Mouse (Mus musculus): Measurements from ENCODE around the gene Akp3. TPM values are rescaled to one million over a fixed set of nuclear protein-coding genes. Genes with fewer than 3 reads are reported as not detected.
A peak's percentile ranks its signal among the peaks of the same experiment; 100 is the strongest.

Akp3 gene
- not detected in 2 replicates for polyA plus RNA-seq (2014; fragmentation: Nextera tagmentation; extraction: Ambion mirVana)

DNA sequence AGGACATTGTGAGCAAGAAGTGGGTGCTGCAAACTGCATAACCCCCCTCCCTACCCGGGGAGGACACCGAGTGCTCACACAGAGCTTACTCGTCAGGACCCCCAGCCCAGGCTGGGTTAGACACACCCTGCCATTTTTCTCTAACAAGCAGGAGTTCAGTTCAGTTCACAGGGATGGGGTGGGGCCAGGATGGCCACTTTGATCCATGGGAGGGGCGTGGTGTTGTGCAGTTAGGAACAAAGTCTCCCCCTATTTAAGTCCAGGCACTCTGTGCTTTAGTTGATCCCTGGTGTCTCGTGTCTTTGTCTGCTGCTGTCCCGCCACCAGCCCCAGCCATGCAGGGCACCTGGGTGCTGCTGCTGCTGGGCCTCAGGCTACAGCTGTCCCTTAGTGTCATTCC lies at the start of gene Akp3:
Akp3 (plus strand) TSS at position 301 of the 400 bp plus-strand sequence.
- no peak for ATAC-seq
- 70% methylated on average over 6 of the region's 6 CpGs for WGBS

DNA sequence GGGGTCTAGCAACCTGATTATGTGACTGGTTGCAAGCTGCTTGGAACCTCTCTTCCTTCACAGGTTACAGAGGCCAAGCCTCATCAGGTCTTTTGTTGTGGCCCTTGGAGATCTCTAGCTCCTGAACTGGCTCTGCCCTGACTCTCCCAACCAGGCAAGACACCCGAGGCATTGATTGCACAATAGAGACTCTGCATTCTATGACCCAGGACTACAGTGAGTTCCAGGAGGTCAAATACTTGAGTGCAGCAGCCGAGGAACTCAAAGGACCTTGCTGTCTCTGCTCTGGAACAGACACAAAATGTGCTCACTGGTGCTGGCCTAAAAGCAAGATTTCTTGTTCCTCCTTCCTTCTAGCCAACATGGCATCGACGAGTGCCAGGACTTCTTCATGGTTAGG lies 38.6 kb upstream of the Akp3 start:
- no peaks in the 10 kb centered on the region for H3K27me3 ChIP-seq (replicated peaks; ENCODE audit: control insufficient read depth, insufficient read depth, low read length)
- H3K4me3 ChIP-seq (ENCODE audit: low read depth, low read length) = no peak overlapping the region
- ATAC-seq (no peak), DNase-seq (ENCODE audit: low spot score) (no peak)
- H3K27ac ChIP-seq (ENCODE audit: low read depth, low read length) = no peak overlapping the region
- 77% methylated on average over 4 of the region's 4 CpGs for WGBS
- no peak overlapping the region for H3K9ac ChIP-seq (ENCODE audit: low read length)
- no peak overlapping the region for H3K4me2 ChIP-seq (ENCODE audit: low read length)
- no peaks in the 10 kb centered on the region for H3K36me3 ChIP-seq (ENCODE audit: control insufficient read depth, insufficient read depth, low read length)
- no peaks in the 10 kb centered on the region for H3K4me1 ChIP-seq (ENCODE audit: control insufficient read depth, insufficient read depth, low read length)
- H3K9me3 ChIP-seq (replicated peaks; ENCODE audit: control insufficient read depth, low read length) = no peaks in the 10 kb centered on the region

More for the DNA sequence above, at the start of gene Akp3:
- no peak within 1 kb of the TSS for H3K27ac ChIP-seq (ENCODE audit: low read depth, low read length)
- H3K4me1 ChIP-seq (ENCODE audit: control insufficient read depth, insufficient read depth, low read length) = no peaks in the 10 kb centered on the region
- H3K27me3 ChIP-seq (replicated peaks; ENCODE audit: control insufficient read depth, insufficient read depth, low read length) = peaks cover 19% of the 10 kb centered on the region
- H3K4me3 ChIP-seq (ENCODE audit: low read depth, low read length) = no peak within 1 kb of the TSS
- H3K9ac ChIP-seq (ENCODE audit: low read length) = no peak within 1 kb of the TSS
- no peaks in the 10 kb centered on the region for H3K9me3 ChIP-seq (replicated peaks; ENCODE audit: control insufficient read depth, low read length)
- DNase-seq (ENCODE audit: low spot score) = no peak
- no peak within 1 kb of the TSS for H3K4me2 ChIP-seq (ENCODE audit: low read length)
- no peaks in the 10 kb centered on the region for H3K36me3 ChIP-seq (ENCODE audit: control insufficient read depth, insufficient read depth, low read length)

DNA sequence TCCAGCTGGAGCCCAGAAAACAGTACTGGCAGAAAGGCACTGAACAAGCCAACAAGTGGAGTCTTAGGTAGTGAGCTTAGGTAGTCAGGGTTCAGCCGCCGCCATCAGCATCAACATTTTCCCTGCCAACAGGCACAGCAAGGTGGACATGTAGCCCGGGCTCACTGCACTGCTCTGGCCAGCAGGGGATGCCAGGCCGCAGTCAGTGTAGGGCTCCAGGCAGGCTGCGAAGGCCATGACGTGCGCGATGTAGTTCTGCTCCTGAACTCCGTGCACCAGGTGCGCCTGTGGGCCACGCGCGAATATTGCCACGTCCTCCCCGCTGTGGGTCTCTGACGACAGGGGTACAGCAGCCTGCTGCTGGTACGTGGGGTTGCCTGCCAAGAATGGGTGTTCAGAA lies 37.8 kb upstream of the Akp3 start:
- ATAC-seq = no peak
- Histone ChIP-seq H3K9me3 (replicated peaks; ENCODE audit: control insufficient read depth, low read length) (no peaks in the 10 kb centered on the region), H3K36me3 (ENCODE audit: control insufficient read depth, insufficient read depth, low read length) (no peaks in the 10 kb centered on the region), H3K4me1 (ENCODE audit: control insufficient read depth, insufficient read depth, low read length) (no peaks in the 10 kb centered on the region), H3K4me3 (ENCODE audit: low read depth, low read length) (no peak overlapping the region), H3K9ac (ENCODE audit: low read length) (no peak overlapping the region), H3K4me2 (ENCODE audit: low read length) (no peak overlapping the region), H3K27me3 (replicated peaks; ENCODE audit: control insufficient read depth, insufficient read depth, low read length) (no peaks in the 10 kb centered on the region), H3K27ac (ENCODE audit: low read depth, low read length) (no peak overlapping the region)
- WGBS = 78% methylated on average over 17 of the region's 17 CpGs
- no peak for DNase-seq (ENCODE audit: low spot score)

DNA sequence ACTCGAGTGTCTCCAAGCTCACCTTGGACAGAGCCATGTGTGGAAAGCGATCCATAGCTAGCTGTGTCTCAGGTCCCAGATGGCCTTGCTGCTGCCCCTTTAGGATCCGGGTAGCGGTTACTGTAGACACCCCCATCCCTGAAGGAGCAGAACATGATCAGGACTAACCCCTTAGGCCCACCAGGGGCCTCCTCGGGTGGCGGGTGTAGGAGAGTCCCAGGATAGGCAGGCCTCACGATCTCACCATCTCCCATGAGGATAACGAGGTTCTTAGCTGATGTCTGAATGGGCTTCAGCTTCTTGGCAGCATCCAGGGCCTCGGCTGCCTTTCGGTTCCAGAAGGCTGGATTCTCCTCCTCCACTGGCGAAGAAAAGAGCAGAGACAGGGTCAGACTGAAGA lies 35.5 kb upstream of the Akp3 start:
- Histone ChIP-seq H3K9me3 (replicated peaks; ENCODE audit: control insufficient read depth, low read length) (no peaks in the 10 kb centered on the region), H3K36me3 (ENCODE audit: control insufficient read depth, insufficient read depth, low read length) (no peaks in the 10 kb centered on the region), H3K27ac (ENCODE audit: low read depth, low read length) (no peak overlapping the region), H3K4me1 (ENCODE audit: control insufficient read depth, insufficient read depth, low read length) (no peaks in the 10 kb centered on the region), H3K27me3 (replicated peaks; ENCODE audit: control insufficient read depth, insufficient read depth, low read length) (no peaks in the 10 kb centered on the region), H3K4me2 (ENCODE audit: low read length) (no peak overlapping the region), H3K4me3 (ENCODE audit: low read depth, low read length) (no peak overlapping the region), H3K9ac (ENCODE audit: low read length) (no peak overlapping the region)
- no peak for DNase-seq (ENCODE audit: low spot score)
- no peak for ATAC-seq
- 77% methylated on average over 11 of the region's 11 CpGs for WGBS

DNA sequence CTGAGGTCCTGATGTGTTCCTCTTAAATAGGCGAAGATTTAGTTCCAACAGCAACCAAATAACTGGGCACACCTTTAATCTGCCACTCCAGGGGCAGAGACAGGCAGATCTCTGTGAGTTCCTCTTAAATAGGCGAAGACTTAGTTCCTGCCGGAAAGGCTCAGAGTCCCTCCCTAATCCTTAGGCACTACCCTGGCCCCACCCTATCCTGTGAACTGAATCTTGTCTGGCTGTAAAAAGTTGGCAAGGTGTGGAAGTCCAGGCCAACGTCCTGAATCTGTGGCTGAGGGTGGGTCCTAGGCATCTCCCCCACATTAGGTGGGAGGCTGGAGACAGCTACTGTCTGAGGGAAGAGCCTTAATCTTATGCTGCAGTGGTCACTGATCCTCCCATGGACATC lies 34.9 kb upstream of the Akp3 start, which contains the start of gene Alppl2:
Alppl2 (minus strand) TSS at position 101 of the 400 bp plus-strand sequence.
- 89% methylated on average over 4 of the region's 4 CpGs for WGBS
- Histone ChIP-seq H3K9ac (ENCODE audit: low read length) (no peak within 1 kb of the TSS), H3K27ac (ENCODE audit: low read depth, low read length) (no peak within 1 kb of the TSS), H3K4me2 (ENCODE audit: low read length) (no peak within 1 kb of the TSS), H3K4me3 (ENCODE audit: low read depth, low read length) (no peak within 1 kb of the TSS), H3K4me1 (ENCODE audit: control insufficient read depth, insufficient read depth, low read length) (no peaks in the 10 kb centered on the region), H3K27me3 (replicated peaks; ENCODE audit: control insufficient read depth, insufficient read depth, low read length) (no peaks in the 10 kb centered on the region), H3K36me3 (ENCODE audit: control insufficient read depth, insufficient read depth, low read length) (no peaks in the 10 kb centered on the region), H3K9me3 (replicated peaks; ENCODE audit: control insufficient read depth, low read length) (no peaks in the 10 kb centered on the region)
- ATAC-seq (no peak), DNase-seq (ENCODE audit: low spot score) (no peak)

DNA sequence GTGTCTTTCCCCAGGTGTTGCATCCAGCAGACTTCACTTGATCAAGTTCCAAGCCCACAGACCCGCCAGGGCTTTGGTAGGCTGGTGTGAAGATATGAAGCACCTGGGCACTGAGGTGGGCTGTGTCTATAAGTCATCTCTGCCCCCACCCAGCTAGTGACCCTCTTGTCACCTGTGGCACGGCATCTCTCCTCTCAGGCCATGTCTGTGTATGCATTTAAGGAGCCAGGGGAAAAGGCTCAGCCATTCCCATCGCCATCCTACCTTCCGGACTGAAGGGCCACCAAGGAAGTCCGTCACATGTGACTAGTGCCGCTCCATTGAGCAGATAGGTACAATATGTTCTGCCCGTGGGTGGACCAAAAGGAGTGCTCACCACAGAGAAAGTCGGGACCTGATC lies 29.1 kb upstream of the Akp3 start:
- Histone ChIP-seq H3K9ac (ENCODE audit: low read length) (no peak overlapping the region), H3K36me3 (ENCODE audit: control insufficient read depth, insufficient read depth, low read length) (no peaks in the 10 kb centered on the region), H3K4me3 (ENCODE audit: low read depth, low read length) (no peak overlapping the region), H3K4me2 (ENCODE audit: low read length) (no peak overlapping the region), H3K4me1 (ENCODE audit: control insufficient read depth, insufficient read depth, low read length) (no peaks in the 10 kb centered on the region), H3K27ac (ENCODE audit: low read depth, low read length) (no peak overlapping the region), H3K9me3 (replicated peaks; ENCODE audit: control insufficient read depth, low read length) (no peaks in the 10 kb centered on the region), H3K27me3 (replicated peaks; ENCODE audit: control insufficient read depth, insufficient read depth, low read length) (no peaks in the 10 kb centered on the region)
- DNase-seq (ENCODE audit: low spot score) (no peak), ATAC-seq (no peak)
- WGBS = 74% methylated on average over 8 of the region's 8 CpGs

DNA sequence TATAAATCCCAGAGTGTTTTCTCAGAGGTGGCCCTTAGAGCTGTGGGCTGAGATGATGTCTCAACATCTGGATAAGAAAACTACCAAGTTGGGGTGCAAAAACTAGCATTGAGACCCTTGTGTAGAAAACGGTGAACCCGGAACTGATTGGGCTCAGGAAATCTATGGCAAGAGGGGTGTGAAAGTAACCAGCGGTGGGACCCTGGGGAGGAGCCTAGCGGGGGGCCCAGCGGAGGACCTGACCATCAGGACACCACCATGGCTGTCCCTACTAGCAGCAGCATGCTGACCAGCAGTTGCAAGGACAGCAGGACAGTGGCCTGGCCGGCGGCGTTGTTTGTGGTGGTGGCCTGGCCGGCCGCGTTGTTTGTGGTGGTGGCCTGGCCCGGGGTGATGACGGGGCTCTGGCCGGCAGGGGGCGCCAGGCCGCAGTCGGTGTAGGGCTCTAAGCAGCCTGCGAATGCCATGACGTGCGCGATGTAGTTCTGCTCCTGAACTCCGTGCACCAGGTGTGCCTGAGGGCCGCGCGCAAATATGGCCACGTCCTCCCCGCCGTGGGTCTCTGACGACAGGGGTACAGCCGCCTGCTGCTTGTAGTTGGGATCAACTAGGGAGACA lies 26.3 kb upstream of the Akp3 start:
- 15% methylated on average over 30 of the region's 30 CpGs for WGBS
- Histone ChIP-seq H3K4me3 (ENCODE audit: low read depth, low read length) (no peak overlapping the region), H3K36me3 (ENCODE audit: control insufficient read depth, insufficient read depth, low read length) (no peaks in the 10 kb centered on the region), H3K4me1 (ENCODE audit: control insufficient read depth, insufficient read depth, low read length) (no peaks in the 10 kb centered on the region), H3K4me2 (ENCODE audit: low read length) (peak overlapping the region; percentile 23; the same call in 1 of the 2 replicates), H3K9me3 (replicated peaks; ENCODE audit: control insufficient read depth, low read length) (no peaks in the 10 kb centered on the region), H3K27me3 (replicated peaks; ENCODE audit: control insufficient read depth, insufficient read depth, low read length) (no peaks in the 10 kb centered on the region), H3K9ac (ENCODE audit: low read length) (no peak overlapping the region), H3K27ac (ENCODE audit: low read depth, low read length) (no peak overlapping the region)
- DNase-seq (ENCODE audit: low spot score) = peak; percentile 54
- peak; percentile 81 for ATAC-seq

DNA sequence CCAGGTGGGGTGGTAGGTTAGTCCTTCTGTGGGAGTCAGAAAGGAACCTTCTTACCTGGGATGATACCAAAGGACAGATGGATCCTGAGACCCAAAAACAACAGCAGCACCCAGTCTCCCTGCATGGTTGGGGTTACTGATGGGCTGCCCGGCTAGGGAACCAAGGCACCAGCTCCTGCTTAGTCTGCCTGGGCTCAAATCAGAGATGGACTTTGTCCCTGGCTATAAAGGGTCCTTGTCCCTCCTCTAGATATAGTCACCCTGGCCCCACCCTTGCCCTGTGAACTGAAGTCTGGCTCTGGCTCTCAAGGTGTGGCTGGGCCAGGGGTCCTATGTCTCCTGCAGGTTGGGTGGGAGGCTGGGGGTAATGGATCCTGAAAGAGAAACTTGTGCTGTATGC lies 23.4 kb upstream of the Akp3 start, which contains the start of gene Alpi:
Alpi (minus strand) TSS at position 196 of the 400 bp plus-strand sequence.
- no peaks in the 10 kb centered on the region for H3K27me3 ChIP-seq (replicated peaks; ENCODE audit: control insufficient read depth, insufficient read depth, low read length)
- DNase-seq (ENCODE audit: low spot score) (no peak), ATAC-seq (no peak)
- H3K36me3 ChIP-seq (ENCODE audit: control insufficient read depth, insufficient read depth, low read length) = no peaks in the 10 kb centered on the region
- no peaks in the 10 kb centered on the region for H3K4me1 ChIP-seq (ENCODE audit: control insufficient read depth, insufficient read depth, low read length)
- H3K4me2 ChIP-seq (ENCODE audit: low read length) = no peak within 1 kb of the TSS
- no peak within 1 kb of the TSS for H3K27ac ChIP-seq (ENCODE audit: low read depth, low read length)
- H3K4me3 ChIP-seq (ENCODE audit: low read depth, low read length) = no peak within 1 kb of the TSS
- H3K9me3 ChIP-seq (replicated peaks; ENCODE audit: control insufficient read depth, low read length) = no peaks in the 10 kb centered on the region
- H3K9ac ChIP-seq (ENCODE audit: low read length) = no peak within 1 kb of the TSS
- WGBS = 100% methylated on average over 1 of the region's 1 CpGs

DNA sequence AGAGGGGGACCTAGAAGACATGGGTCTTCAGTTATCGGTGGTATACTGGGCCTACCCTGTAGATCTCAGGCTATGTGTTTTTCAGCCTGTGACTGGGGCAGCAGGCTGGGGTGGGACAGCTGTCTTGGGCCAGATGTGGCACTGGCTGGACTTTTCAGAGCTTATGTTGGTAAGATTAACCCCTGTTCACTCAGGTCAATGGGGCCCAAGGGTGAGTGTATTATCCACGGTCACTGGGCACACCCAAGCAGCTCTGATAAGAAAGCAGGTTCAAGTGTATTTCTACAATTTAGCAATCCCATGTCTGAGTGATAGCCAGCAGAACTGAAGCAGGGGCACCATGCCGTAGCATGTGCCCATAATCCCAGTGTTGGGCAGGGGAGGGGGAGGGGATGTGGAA lies 22.7 kb upstream of the Akp3 start:
- H3K4me3 ChIP-seq (ENCODE audit: low read depth, low read length) = no peak overlapping the region
- no peak for ATAC-seq
- H3K4me2 ChIP-seq (ENCODE audit: low read length) = no peak overlapping the region
- no peaks in the 10 kb centered on the region for H3K9me3 ChIP-seq (replicated peaks; ENCODE audit: control insufficient read depth, low read length)
- WGBS = 94% methylated on average over 3 of the region's 3 CpGs
- H3K36me3 ChIP-seq (ENCODE audit: control insufficient read depth, insufficient read depth, low read length) = no peaks in the 10 kb centered on the region
- H3K4me1 ChIP-seq (ENCODE audit: control insufficient read depth, insufficient read depth, low read length) = no peaks in the 10 kb centered on the region
- H3K27me3 ChIP-seq (replicated peaks; ENCODE audit: control insufficient read depth, insufficient read depth, low read length) = no peaks in the 10 kb centered on the region
- no peak for DNase-seq (ENCODE audit: low spot score)
- no peak overlapping the region for H3K27ac ChIP-seq (ENCODE audit: low read depth, low read length)
- H3K9ac ChIP-seq (ENCODE audit: low read length) = no peak overlapping the region
